Mouse (Mus musculus): ENCODE results near the gene Ick.
"Not testable (repeated sequence)": the region's sequence is repeated elsewhere in the genome, so short reads cannot be mapped to it uniquely, and the experiment has no call there.

Ick gene

GRCm38 (mm10) chr9:78148149-78148548 lies 39.2 kb downstream of the Ick start:
- in situ Hi-C loops (cut with MboI): no loop called here

- in situ Hi-C loops (cut with MboI): not testable (repeated sequence)
Observed at GRCm38 (mm10) chr9:78149770-78150169, 40.8 kb downstream of the Ick start.

- in situ Hi-C loops (cut with MboI): no loop called here
Observed at GRCm38 (mm10) chr9:78154211-78154977, 45.4 kb downstream of the Ick start.

GRCm38 (mm10) chr9:78157221-78157620 lies 48.2 kb downstream of the Ick start:
- in situ Hi-C loops (cut with MboI): no loop called here

GRCm38 (mm10) chr9:78163291-78163690 lies 54.3 kb downstream of the Ick start:
- in situ Hi-C loops (cut with MboI): no loop called here

- in situ Hi-C loops (cut with MboI): no loop called here
Observed at GRCm38 (mm10) chr9:78164741-78165140, 55.7 kb downstream of the Ick start.

GRCm38 (mm10) chr9:78165454-78165853 lies 56.5 kb downstream of the Ick start:
- in situ Hi-C loops (cut with MboI): no loop called here

GRCm38 (mm10) chr9:78166694-78167452 lies 57.9 kb downstream of the Ick start:
- in situ Hi-C loops (cut with MboI): no loop called here

- in situ Hi-C loops (cut with MboI): no loop called here
Observed at GRCm38 (mm10) chr9:78167453-78167969, 58.5 kb downstream of the Ick start.

GRCm38 (mm10) chr9:78168864-78169263 lies 59.9 kb downstream of the Ick start:
- in situ Hi-C loops (cut with MboI): no loop called here

GRCm38 (mm10) chr9:78174016-78174415 lies 65.0 kb downstream of the Ick start:
- in situ Hi-C loops (cut with MboI): no loop called here

GRCm38 (mm10) chr9:78174925-78175276 lies 65.9 kb downstream of the Ick start:
- in situ Hi-C loops (cut with MboI): not testable (repeated sequence)

GRCm38 (mm10) chr9:78175277-78176200 lies 66.5 kb downstream of the Ick start:
- in situ Hi-C loops (cut with MboI): no loop called here

- in situ Hi-C loops (cut with MboI): no loop called here
Observed at GRCm38 (mm10) chr9:78176201-78176727, 67.3 kb downstream of the Ick start.

GRCm38 (mm10) chr9:78176831-78177230 lies 67.8 kb downstream of the Ick start:
- in situ Hi-C loops (cut with MboI): no loop called here

GRCm38 (mm10) chr9:78178197-78178596 lies 69.2 kb downstream of the Ick start:
- in situ Hi-C loops (cut with MboI): no loop called here

GRCm38 (mm10) chr9:78179071-78179470 lies 70.1 kb downstream of the Ick start:
- in situ Hi-C loops (cut with MboI): no loop called here

- in situ Hi-C loops (cut with MboI): not testable (repeated sequence)
Observed at GRCm38 (mm10) chr9:78182474-78182873, 73.5 kb downstream of the Ick start, which contains the start of gene Gsta4. Gene Gsta4 (plus strand): TSS chr9:78182774.

GRCm38 (mm10) chr9:78185686-78186085 lies 76.7 kb downstream of the Ick start:
- in situ Hi-C loops (cut with MboI): no loop called here

- in situ Hi-C loops (cut with MboI): no loop called here
Observed at GRCm38 (mm10) chr9:78188910-78189309, 79.9 kb downstream of the Ick start.
